Mouse (Mus musculus) spleen, adult 2 months (tissue): Measurements from ENCODE around the gene AU040320.

ENCODE experiments used
- CTCF ChIP-seq: fragments of 200-500 bp; IDR thresholded peaks from 2 replicates; pipeline ENCODE4 v1.5.1; 2011; ENCODE audit warnings: mild to moderate bottlenecking, inconsistent platforms; ENCODE audit not compliant: insufficient read depth, insufficient read length, insufficient replicate concordance; ENCODE audit errors: extremely low read depth
- POLR2A ChIP-seq: fragments of 200-500 bp; IDR thresholded peaks from 2 replicates; pipeline ENCODE4 v1.6.1; 2011; ENCODE audit warnings: low read depth, low read length, inconsistent platforms

- TF ChIP-seq CTCF, result no peak
- TF ChIP-seq POLR2A, result no peak
Measured at GRCm38 (mm10) chr4:126806692-126807427, 53.5 kb downstream of the AU040320 start.
